Mouse (Mus musculus) limb, embryonic 15.5 days (tissue): ENCODE data around the gene Nwd1. TPM values are rescaled to one million over a fixed set of nuclear protein-coding genes. Genes with fewer than 3 reads are reported as not detected.

ENCODE experiments used
- ATAC-seq: fragments of 200-750 bp; cut with Nextera tagmentation; 2 replicates; pipeline ENCODE4 v1.8.0; 2017; ENCODE audit warnings: low read depth, moderate TSS enrichment; ENCODE audit not compliant: insufficient number of reproducible peaks, low FRiP score, low TSS enrichment
- H3K27ac ChIP-seq: fragments of 300-500 bp; sonication (generic); 2 replicates; pipeline ENCODE4 v1.5.1; 2015; ENCODE audit warnings: moderate library complexity, mild to moderate bottlenecking, inconsistent platforms
- H3K27me3 ChIP-seq: fragments of 300-500 bp; sonication (generic); 2 replicates; pipeline ENCODE4 v1.6.1; 2015; ENCODE audit warnings: inconsistent platforms
- H3K36me3 ChIP-seq: fragments of 300-500 bp; sonication (generic); 2 replicates; pipeline ENCODE4 v1.6.1; 2015; ENCODE audit warnings: inconsistent platforms
- H3K4me1 ChIP-seq: fragments of 300-500 bp; sonication (generic); 2 replicates; pipeline ENCODE4 v1.6.1; 2015; ENCODE audit warnings: inconsistent platforms
- H3K4me2 ChIP-seq: fragments of 300-500 bp; sonication (generic); 2 replicates; pipeline ENCODE4 v1.6.1; 2015; ENCODE audit warnings: mild to moderate bottlenecking, inconsistent platforms
- H3K4me3 ChIP-seq: fragments of 300-500 bp; sonication (generic); 2 replicates; pipeline ENCODE4 v1.5.1; 2015; ENCODE audit warnings: mild to moderate bottlenecking, inconsistent platforms
- H3K9ac ChIP-seq: fragments of 300-500 bp; sonication (generic); 2 replicates; pipeline ENCODE4 v1.6.1; 2015; ENCODE audit warnings: inconsistent platforms
- H3K9me3 ChIP-seq: fragments of 300-500 bp; sonication (generic); 2 replicates; pipeline ENCODE4 v1.6.1; 2016; ENCODE audit warnings: inconsistent platforms
- WGBS: fragments of 180-500 bp; shearing (Covaris S2); methylation state at CpG from one replicate; pipeline ENCODE4 v1.1.7; 2015; 5-methylcytosine and 5-hydroxymethylcytosine counted together
- polyA plus RNA-seq: library from polyadenylated mRNA; unstranded; fragments of >200 nt; fragmentation: Nextera tagmentation; extraction: Ambion mirVana; gene quantifications from 2 replicates; pipeline ENCODE4 v1.2.1, GENCODE M21; 2015

Nwd1 gene
- polyA plus RNA-seq: 0.10 and 0.15 TPM in 2 replicates

GRCm38 (mm10) chr8:72646060-72646767, at the start of gene Nwd1:
Gene Nwd1, plus strand, starts transcription at chr8:72646711.
- 52% methylated on average over 11 of the region's 11 CpGs for WGBS
- H3K4me3 ChIP-seq: no peak within 1 kb of the TSS

GRCm38 (mm10) chr8:72642885-72643284, 3.6 kb upstream of the Nwd1 start:
- H3K36me3 ChIP-seq: no peaks in the 10 kb centered on the region
- no peak overlapping the region for H3K9ac ChIP-seq
- 0 out of 2 replicates have a peak, but pooled peaks have one; percentile 48 for ATAC-seq
- H3K4me3 ChIP-seq: no peak overlapping the region
- H3K27me3 ChIP-seq: no peaks in the 10 kb centered on the region
- no peak overlapping the region for H3K4me2 ChIP-seq
- peaks cover 9% of the 10 kb centered on the region for H3K4me1 ChIP-seq
- H3K27ac ChIP-seq: no peak overlapping the region
- H3K9me3 ChIP-seq: no peaks in the 10 kb centered on the region
- WGBS: 89% methylated on average over 1 of the region's 1 CpGs

More at GRCm38 (mm10) chr8:72646060-72646767, at the start of gene Nwd1:
- no peaks in the 10 kb centered on the region for H3K36me3 ChIP-seq
- H3K4me1 ChIP-seq: peaks cover 9% of the 10 kb centered on the region
- no peak within 1 kb of the TSS for H3K27ac ChIP-seq
- H3K9ac ChIP-seq: no peak within 1 kb of the TSS
- no peak within 1 kb of the TSS for H3K4me2 ChIP-seq
- peak; percentile 72 for ATAC-seq
- H3K27me3 ChIP-seq: no peaks in the 10 kb centered on the region
- no peaks in the 10 kb centered on the region for H3K9me3 ChIP-seq

GRCm38 (mm10) chr8:72644601-72645000, 1.9 kb upstream of the Nwd1 start:
- Histone ChIP-seq H3K36me3 (no peaks in the 10 kb centered on the region), H3K4me1 (peaks cover 9% of the 10 kb centered on the region), H3K4me3 (no peak overlapping the region), H3K27ac (no peak overlapping the region), H3K9me3 (no peaks in the 10 kb centered on the region), H3K4me2 (no peak overlapping the region), H3K9ac (no peak overlapping the region), H3K27me3 (no peaks in the 10 kb centered on the region)
- no peak for ATAC-seq
- WGBS: 67% methylated on average over 4 of the region's 4 CpGs

GRCm38 (mm10) chr8:72646768-72647143, 245 bp downstream of the Nwd1 start:
- H3K27me3 ChIP-seq: no peaks in the 10 kb centered on the region
- H3K36me3 ChIP-seq: no peaks in the 10 kb centered on the region
- 73% methylated on average over 5 of the region's 5 CpGs for WGBS
- H3K4me2 ChIP-seq: no peak overlapping the region
- no peaks in the 10 kb centered on the region for H3K9me3 ChIP-seq
- peaks cover 9% of the 10 kb centered on the region for H3K4me1 ChIP-seq
- H3K27ac ChIP-seq: no peak overlapping the region
- no peak for ATAC-seq
- no peak overlapping the region for H3K4me3 ChIP-seq
- H3K9ac ChIP-seq: no peak overlapping the region

- H3K27ac ChIP-seq: no peak overlapping the region
- H3K27me3 ChIP-seq: no peaks in the 10 kb centered on the region
- peaks cover 15% of the 10 kb centered on the region for H3K4me1 ChIP-seq
- H3K4me2 ChIP-seq: no peak overlapping the region
- 92% methylated on average over 2 of the region's 2 CpGs for WGBS
- no peak overlapping the region for H3K4me3 ChIP-seq
- no peak for ATAC-seq
- no peak overlapping the region for H3K9ac ChIP-seq
- H3K36me3 ChIP-seq: no peaks in the 10 kb centered on the region
- H3K9me3 ChIP-seq: no peaks in the 10 kb centered on the region
These were observed 4.2 kb downstream of the Nwd1 start for GRCm38 (mm10) chr8:72650697-72651096.

GRCm38 (mm10) chr8:72654565-72655521, 8.3 kb downstream of the Nwd1 start:
- Histone ChIP-seq H3K27ac (no peak overlapping the region; the same call in 1 of the 2 replicates), H3K4me1 (peaks cover 7% of the 10 kb centered on the region; the same call in 1 of the 2 replicates), H3K9ac (no peak overlapping the region), H3K4me2 (no peak overlapping the region), H3K36me3 (no peaks in the 10 kb centered on the region), H3K9me3 (no peaks in the 10 kb centered on the region), H3K4me3 (no peak overlapping the region), H3K27me3 (no peaks in the 10 kb centered on the region)
- WGBS: 22% methylated on average over 13 of the region's 13 CpGs
- ATAC-seq: no peak

- no peaks in the 10 kb centered on the region for H3K9me3 ChIP-seq
- no peak overlapping the region for H3K27ac ChIP-seq
- H3K27me3 ChIP-seq: no peaks in the 10 kb centered on the region
- no peaks in the 10 kb centered on the region for H3K36me3 ChIP-seq
- H3K9ac ChIP-seq: no peak overlapping the region
- WGBS: 64% methylated on average over 3 of the region's 3 CpGs
- no peak overlapping the region for H3K4me3 ChIP-seq
- peaks cover 7% of the 10 kb centered on the region; the same call in 1 of the 2 replicates for H3K4me1 ChIP-seq
- H3K4me2 ChIP-seq: no peak overlapping the region
- ATAC-seq: no peak
These were observed 9.0 kb downstream of the Nwd1 start for GRCm38 (mm10) chr8:72655522-72655912.

GRCm38 (mm10) chr8:72659967-72660366, 13.5 kb downstream of the Nwd1 start:
- WGBS: 85% methylated on average over 2 of the region's 2 CpGs
- no peak overlapping the region for H3K27ac ChIP-seq

GRCm38 (mm10) chr8:72664107-72664652, 17.7 kb downstream of the Nwd1 start:
- H3K27ac ChIP-seq: 0 out of 2 replicates have a peak overlapping the region, but pooled peaks have one; percentile 33
- H3K9ac ChIP-seq: no peak overlapping the region
- H3K4me2 ChIP-seq: no peak overlapping the region
- H3K9me3 ChIP-seq: no peaks in the 10 kb centered on the region
- H3K36me3 ChIP-seq: no peaks in the 10 kb centered on the region
- no peaks in the 10 kb centered on the region for H3K27me3 ChIP-seq
- H3K4me1 ChIP-seq: no peaks in the 10 kb centered on the region
- 75% methylated on average over 3 of the region's 3 CpGs for WGBS
- ATAC-seq: no peak
- no peak overlapping the region for H3K4me3 ChIP-seq

More at GRCm38 (mm10) chr8:72659967-72660366, 13.5 kb downstream of the Nwd1 start:
- Histone ChIP-seq H3K27me3 (no peaks in the 10 kb centered on the region), H3K9ac (no peak overlapping the region), H3K4me2 (no peak overlapping the region), H3K4me1 (peaks cover 3% of the 10 kb centered on the region; the same call in 1 of the 2 replicates), H3K36me3 (no peaks in the 10 kb centered on the region), H3K4me3 (no peak overlapping the region), H3K9me3 (no peaks in the 10 kb centered on the region)
- no peak for ATAC-seq

GRCm38 (mm10) chr8:72664757-72665156, 18.2 kb downstream of the Nwd1 start:
- 46% methylated on average over 5 of the region's 5 CpGs for WGBS
- H3K4me2 ChIP-seq: no peak overlapping the region
- no peak overlapping the region for H3K9ac ChIP-seq
- no peaks in the 10 kb centered on the region for H3K36me3 ChIP-seq
- peak overlapping the region; percentile 33; the same call in 1 of the 2 replicates for H3K27ac ChIP-seq
- H3K9me3 ChIP-seq: no peaks in the 10 kb centered on the region
- no peaks in the 10 kb centered on the region for H3K4me1 ChIP-seq
- no peak for ATAC-seq
- no peak overlapping the region for H3K4me3 ChIP-seq
- H3K27me3 ChIP-seq: no peaks in the 10 kb centered on the region

GRCm38 (mm10) chr8:72665405-72665804, 18.9 kb downstream of the Nwd1 start:
- H3K4me2 ChIP-seq: no peak overlapping the region
- 60% methylated on average over 5 of the region's 5 CpGs for WGBS
- H3K4me1 ChIP-seq: no peaks in the 10 kb centered on the region
- ATAC-seq: no peak
- no peaks in the 10 kb centered on the region for H3K36me3 ChIP-seq
- H3K27ac ChIP-seq: no peak overlapping the region
- H3K27me3 ChIP-seq: no peaks in the 10 kb centered on the region
- H3K9me3 ChIP-seq: no peaks in the 10 kb centered on the region
- H3K4me3 ChIP-seq: no peak overlapping the region
- no peak overlapping the region for H3K9ac ChIP-seq
